Mouse (Mus musculus): ENCODE data around the gene Bax. TPM values are rescaled to one million over a fixed set of nuclear protein-coding genes. Genes with fewer than 3 reads are reported as not detected.

The Bax gene
- polyA plus RNA-seq, 1 experiment from 2014 or later: 288 TPM

DNA sequence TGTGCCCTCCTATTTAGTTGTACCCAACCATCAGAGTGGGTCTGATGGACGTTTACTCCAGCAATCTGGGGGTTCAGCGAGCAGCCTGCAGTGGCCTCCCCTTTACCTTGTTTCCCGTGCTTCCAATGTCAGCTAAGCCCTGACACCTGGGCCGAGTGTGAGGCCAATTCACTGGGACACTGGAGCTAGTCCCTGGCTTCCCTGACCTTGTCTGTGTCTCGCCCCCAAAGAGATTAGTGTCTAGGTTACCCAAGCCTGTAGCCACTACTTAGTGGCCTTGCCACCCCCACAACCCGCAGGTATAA is 46.1 kb downstream of the Bax start, which contains the start of gene Lhb:
Gene Lhb, plus strand, starts transcription at position 206 of the 305 bp plus-strand sequence.
- H3K4me1 ChIP-seq: no peaks in the 10 kb centered on the region
- no peak within 1 kb of the TSS for H3K4me3 ChIP-seq
- WGBS: 63% methylated on average over 6 of the region's 6 CpGs
- no peak within 1 kb of the TSS for H3K4me2 ChIP-seq (replicated peaks)
- H3K27me3 ChIP-seq: peaks cover 49% of the 10 kb centered on the region
- ATAC-seq (replicated peaks): no peak
- no peaks in the 10 kb centered on the region for H3K9me3 ChIP-seq
- no peak within 1 kb of the TSS for H3K27ac ChIP-seq (replicated peaks)
- H3K36me3 ChIP-seq: peaks cover 47% of the 10 kb centered on the region
- H3K9ac ChIP-seq (replicated peaks): no peak within 1 kb of the TSS

DNA sequence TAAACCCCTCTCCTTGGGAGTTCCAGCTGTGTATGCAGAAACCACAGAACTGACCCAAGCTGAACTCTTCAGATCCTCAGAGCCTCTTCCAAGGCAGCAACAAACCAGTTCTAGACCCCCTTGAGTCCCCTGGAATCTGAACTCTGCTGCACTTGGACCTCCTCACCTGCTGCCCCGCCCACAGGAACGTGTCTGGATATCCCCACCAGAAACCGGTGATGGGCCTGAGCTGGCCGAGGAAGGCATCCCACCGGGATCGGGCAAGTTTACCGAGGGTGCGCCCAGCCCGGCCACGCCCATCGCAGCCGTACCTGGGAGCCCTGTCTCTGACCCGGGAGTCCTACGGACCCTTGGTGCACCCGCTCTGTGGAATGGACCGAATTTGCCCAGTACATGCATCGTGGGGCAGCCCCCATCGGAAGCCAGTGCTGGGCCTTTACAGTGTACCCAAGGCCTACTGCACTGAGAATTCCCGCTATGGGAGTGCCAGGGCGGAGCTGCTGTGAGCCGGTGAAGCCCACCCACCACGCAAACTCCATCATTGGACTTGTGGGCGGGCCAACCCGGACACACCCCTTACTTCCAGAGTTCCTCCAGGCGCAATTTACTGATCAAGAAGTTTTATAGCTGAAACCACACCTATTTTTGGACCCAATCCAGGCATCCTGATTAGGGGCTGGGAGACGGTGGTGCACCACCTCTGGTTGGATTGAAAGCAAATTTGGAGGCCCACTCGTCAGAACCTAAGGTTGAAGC is 46.7 kb downstream of the Bax start:
- no peaks in the 10 kb centered on the region for H3K4me1 ChIP-seq
- no peak overlapping the region for H3K27ac ChIP-seq (replicated peaks)
- H3K9me3 ChIP-seq: no peaks in the 10 kb centered on the region
- peaks cover 55% of the 10 kb centered on the region for H3K27me3 ChIP-seq
- H3K4me2 ChIP-seq (replicated peaks): no peak overlapping the region
- H3K36me3 ChIP-seq: peaks cover 43% of the 10 kb centered on the region
- H3K9ac ChIP-seq (replicated peaks): no peak overlapping the region
- no peak overlapping the region for H3K4me3 ChIP-seq
- ATAC-seq (replicated peaks): no peak
- 16% methylated on average over 27 of the region's 27 CpGs for WGBS

GRCm38 (mm10) chr7:45417962-45418492 is 48.7 kb downstream of the Bax start:
- 10% methylated on average over 13 of the region's 13 CpGs for WGBS
- Histone ChIP-seq H3K9ac (replicated peaks) (no peak overlapping the region), H3K27ac (replicated peaks) (no peak overlapping the region)

DNA sequence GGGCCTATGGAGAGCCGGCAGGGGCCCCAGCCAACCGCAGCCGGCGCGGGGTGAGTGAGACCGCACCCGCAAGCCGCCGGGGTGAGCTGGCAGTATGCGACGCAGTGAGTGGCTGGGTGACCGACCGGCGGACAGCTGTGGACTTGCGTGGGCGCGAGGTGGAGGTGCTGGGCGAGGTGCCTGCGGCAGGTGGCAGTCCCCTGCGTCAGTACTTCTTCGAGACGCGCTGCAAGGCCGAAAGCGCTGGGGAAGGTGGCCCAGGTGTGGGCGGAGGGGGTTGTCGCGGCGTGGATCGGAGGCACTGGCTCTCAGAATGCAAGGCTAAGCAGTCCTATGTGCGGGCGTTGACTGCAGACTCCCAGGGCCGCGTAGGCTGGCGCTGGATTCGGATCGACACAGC is 51.1 kb downstream of the Bax start:
- 7% methylated on average over 37 of the region's 37 CpGs for WGBS
- no peak overlapping the region for H3K4me3 ChIP-seq

More at GRCm38 (mm10) chr7:45417962-45418492, 48.7 kb downstream of the Bax start:
- Histone ChIP-seq H3K4me1 (peaks cover 13% of the 10 kb centered on the region), H3K4me3 (no peak overlapping the region), H3K9me3 (no peaks in the 10 kb centered on the region), H3K36me3 (peaks cover 23% of the 10 kb centered on the region), H3K27me3 (peaks cover 75% of the 10 kb centered on the region), H3K4me2 (replicated peaks) (no peak overlapping the region)
- no peak for ATAC-seq (replicated peaks)

DNA sequence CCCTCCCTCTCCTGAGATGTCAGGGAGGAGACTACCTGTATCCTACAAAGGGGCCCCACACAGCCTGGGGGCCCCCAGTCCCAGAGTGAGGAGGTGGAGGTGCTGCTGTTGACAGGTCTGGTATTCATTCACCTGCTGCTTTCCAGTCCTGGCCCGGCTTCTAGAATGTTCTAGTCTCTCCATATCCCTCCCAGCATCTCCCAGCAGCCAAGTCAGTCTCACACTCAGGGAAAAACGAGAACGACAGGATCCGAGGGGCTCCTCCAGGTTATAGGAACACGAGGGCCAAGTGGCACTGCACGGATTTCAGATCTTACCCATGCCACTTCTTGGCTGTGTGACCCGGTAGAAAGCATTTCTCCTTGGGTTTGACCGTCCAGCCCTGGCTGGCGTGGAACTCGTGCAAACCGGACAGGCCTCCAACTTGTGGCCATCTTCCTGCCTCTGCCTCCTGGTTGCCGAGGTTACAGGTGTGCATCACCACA is 51.9 kb downstream of the Bax start:
- WGBS: 36% methylated on average over 12 of the region's 12 CpGs
- no peak overlapping the region for H3K27ac ChIP-seq (replicated peaks)
- no peak overlapping the region for H3K4me3 ChIP-seq
- H3K36me3 ChIP-seq: no peaks in the 10 kb centered on the region
- peaks cover 94% of the 10 kb centered on the region for H3K27me3 ChIP-seq
- H3K4me2 ChIP-seq (replicated peaks): no peak overlapping the region
- no peaks in the 10 kb centered on the region for H3K9me3 ChIP-seq
- H3K9ac ChIP-seq (replicated peaks): no peak overlapping the region
- ATAC-seq (replicated peaks): no peak
- peaks cover 13% of the 10 kb centered on the region for H3K4me1 ChIP-seq

More for the DNA sequence above, 51.1 kb downstream of the Bax start:
- Histone ChIP-seq H3K9ac (replicated peaks) (no peak overlapping the region), H3K27ac (replicated peaks) (no peak overlapping the region), H3K4me1 (peaks cover 13% of the 10 kb centered on the region), H3K9me3 (no peaks in the 10 kb centered on the region), H3K36me3 (no peaks in the 10 kb centered on the region), H3K27me3 (peaks cover 93% of the 10 kb centered on the region), H3K4me2 (replicated peaks) (no peak overlapping the region)
- no peak for ATAC-seq (replicated peaks)

DNA sequence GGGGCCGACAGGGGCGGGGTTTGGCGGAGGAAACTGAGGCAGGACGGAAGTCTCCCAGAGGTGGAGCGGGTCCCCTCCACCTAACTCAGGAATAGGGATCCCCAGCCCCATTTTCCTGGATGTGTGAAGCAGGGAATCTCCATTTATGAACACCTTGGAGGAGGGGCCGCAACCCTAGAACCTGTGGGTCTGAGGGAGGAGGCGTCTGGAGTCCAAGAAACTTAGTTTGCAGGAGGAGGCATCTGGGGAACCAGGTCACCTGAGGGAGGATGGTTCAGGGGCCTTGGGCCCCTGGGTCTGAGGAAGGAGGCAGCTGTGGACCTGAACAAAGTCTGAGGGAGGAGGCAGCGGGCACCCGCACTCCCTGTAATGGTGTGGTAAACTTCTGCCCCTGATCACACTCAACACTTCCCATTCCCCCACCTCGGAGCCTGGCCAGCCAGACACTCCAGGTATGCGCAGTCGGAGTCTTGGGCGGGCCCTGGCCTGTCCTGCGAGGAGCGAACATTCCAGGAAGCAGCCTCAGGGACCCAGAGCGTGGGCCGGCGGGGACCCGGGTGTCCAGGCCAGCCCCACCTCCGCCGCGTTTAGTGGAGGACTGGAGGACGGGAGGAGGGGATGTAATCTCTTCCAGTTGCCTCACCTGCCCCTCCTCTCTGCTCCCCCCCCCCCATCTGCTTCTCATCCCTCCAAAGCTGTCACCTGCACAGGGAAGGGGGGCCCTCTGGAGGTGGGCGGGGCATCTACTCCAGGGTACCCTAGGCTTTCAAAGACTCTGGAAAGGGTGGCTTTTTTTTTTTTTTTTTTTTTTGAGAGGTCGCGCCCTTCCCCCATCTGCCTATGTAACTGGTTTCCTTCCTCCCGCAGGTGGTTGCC is 52.6 kb downstream of the Bax start:
- peak; percentile 9; the same call in 1 of the 2 replicates for ATAC-seq (replicated peaks)
- no peaks in the 10 kb centered on the region for H3K9me3 ChIP-seq
- peaks cover 97% of the 10 kb centered on the region for H3K27me3 ChIP-seq
- peak overlapping the region; percentile 88 for H3K4me2 ChIP-seq (replicated peaks)
- under 1% methylated on average over 25 of the region's 27 CpGs for WGBS
- no peak overlapping the region for H3K27ac ChIP-seq (replicated peaks)
- peak overlapping the region; percentile 62 for H3K9ac ChIP-seq (replicated peaks)
- H3K4me1 ChIP-seq: peaks cover 13% of the 10 kb centered on the region
- peak overlapping the region; percentile 58 for H3K4me3 ChIP-seq
- no peaks in the 10 kb centered on the region for H3K36me3 ChIP-seq

DNA sequence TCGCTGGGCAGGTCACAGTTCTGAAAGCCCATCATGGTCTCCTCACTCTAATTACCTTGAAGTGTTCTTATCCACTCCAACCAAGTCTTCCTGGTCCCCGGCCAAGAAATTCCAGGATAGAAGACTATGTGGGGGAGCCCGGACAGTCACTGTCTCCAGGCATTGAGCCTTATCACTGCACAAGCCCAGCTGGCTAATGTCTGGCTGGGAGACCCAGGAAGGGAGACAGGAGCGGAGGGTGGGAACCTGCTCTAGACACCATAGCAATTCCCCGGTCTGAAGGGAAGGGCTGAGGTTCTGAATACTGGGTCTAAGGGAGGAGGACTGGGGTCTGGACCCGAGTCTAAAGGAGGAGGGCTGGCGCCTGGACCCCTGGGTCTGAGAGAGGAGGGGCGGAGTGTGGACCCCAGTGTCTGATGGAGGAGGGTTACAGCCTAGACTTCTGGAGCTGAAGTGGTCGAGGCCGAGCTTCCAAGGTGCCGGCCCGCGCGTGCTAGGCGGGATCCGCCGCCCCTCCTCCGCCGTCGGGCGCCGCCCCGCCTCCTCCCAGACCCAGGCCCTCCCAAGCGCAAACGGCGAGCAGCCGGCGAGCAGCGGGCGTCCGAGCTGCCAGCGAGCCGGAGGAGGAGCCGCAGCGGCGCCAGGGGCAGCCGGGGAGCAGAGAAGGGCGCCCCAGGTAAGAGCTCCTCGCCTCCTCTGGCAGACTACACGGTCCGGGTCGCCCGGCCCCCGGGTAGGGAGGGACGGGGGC is 53.4 kb downstream of the Bax start, which contains the start of gene Ntf5:
Gene Ntf5, plus strand, starts transcription at position 583 of the 751 bp plus-strand sequence.
- peak within 1 kb of the TSS; percentile 62 for H3K9ac ChIP-seq (replicated peaks)
- peaks cover 97% of the 10 kb centered on the region for H3K27me3 ChIP-seq
- no peaks in the 10 kb centered on the region for H3K9me3 ChIP-seq
- H3K36me3 ChIP-seq: no peaks in the 10 kb centered on the region
- 3% methylated on average over 44 of the region's 45 CpGs for WGBS
- peak within 1 kb of the TSS; percentile 58 for H3K4me3 ChIP-seq
- no peak within 1 kb of the TSS for H3K27ac ChIP-seq (replicated peaks)
- peaks cover 13% of the 10 kb centered on the region for H3K4me1 ChIP-seq
- peak within 1 kb of the TSS; percentile 88 for H3K4me2 ChIP-seq (replicated peaks)
- ATAC-seq (replicated peaks): peak; percentile 60

DNA sequence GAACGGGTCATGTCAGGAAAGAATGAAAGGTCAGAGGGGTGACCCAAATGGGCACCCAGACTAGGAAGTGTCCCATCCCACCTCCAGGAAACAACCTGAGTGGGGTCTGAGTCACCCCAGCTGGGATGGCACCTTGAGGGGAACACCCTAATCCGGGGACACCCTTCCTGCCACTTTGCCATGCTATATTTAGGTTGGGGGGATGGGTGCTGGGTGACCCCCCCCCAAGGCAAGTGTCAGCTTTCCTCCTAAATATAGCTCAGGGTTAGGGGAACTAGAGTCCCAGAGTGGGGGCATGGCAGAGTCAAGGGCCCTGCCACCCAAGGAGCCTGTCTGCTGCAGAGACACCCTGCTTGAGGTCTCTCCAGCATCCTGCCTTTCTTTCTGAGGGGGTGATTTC is 54.3 kb downstream of the Bax start:
- Histone ChIP-seq H3K4me1 (peaks cover 13% of the 10 kb centered on the region), H3K36me3 (no peaks in the 10 kb centered on the region), H3K27me3 (peaks cover 97% of the 10 kb centered on the region), H3K4me2 (replicated peaks) (no peak overlapping the region), H3K9ac (replicated peaks) (no peak overlapping the region), H3K4me3 (no peak overlapping the region), H3K27ac (replicated peaks) (no peak overlapping the region), H3K9me3 (no peaks in the 10 kb centered on the region)
- ATAC-seq (replicated peaks): no peak
- 85% methylated on average over 2 of the region's 2 CpGs for WGBS

Small RNA genes within 50 kb of the gene (microRNA-seq; reads per million reads assigned to microRNA genes)
- gene Gm22133: not detected

Other genes starting within 250 kb of the Bax start
- 1.3 and 1.6 TPM in 2 replicates for gene Cd37, start 227.8 kb downstream of the Bax start, polyA plus RNA-seq (2015; fragmentation: Nextera tagmentation; extraction: Ambion mirVana)
- 0.17 and 0.20 TPM in 2 replicates for gene Slc6a16, start 225.8 kb downstream of the Bax start, polyA plus RNA-seq (2015; fragmentation: Nextera tagmentation; extraction: Ambion mirVana)
- gene Slc6a21, start 189.4 kb downstream of the Bax start, polyA plus RNA-seq (2015; fragmentation: Nextera tagmentation; extraction: Ambion mirVana): not detected in 2 replicates
- 9.3 and 11.0 TPM in 2 replicates for gene Trpm4, start 133.1 kb downstream of the Bax start, polyA plus RNA-seq (2015; fragmentation: Nextera tagmentation; extraction: Ambion mirVana)
- 0.10 and 0.23 TPM in 2 replicates for gene Hrc, start 131.6 kb downstream of the Bax start, polyA plus RNA-seq (2015; fragmentation: Nextera tagmentation; extraction: Ambion mirVana)
- 18.3 and 20.1 TPM in 2 replicates for gene Ppfia3, start 99.9 kb downstream of the Bax start, polyA plus RNA-seq (2015; fragmentation: Nextera tagmentation; extraction: Ambion mirVana)
- gene Lin7b, start 96.3 kb downstream of the Bax start, polyA plus RNA-seq (2015; fragmentation: Nextera tagmentation; extraction: Ambion mirVana): 9.1 and 10.5 TPM in 2 replicates
- 220 and 231 TPM in 2 replicates for gene Snrnp70, start 71.2 kb downstream of the Bax start, polyA plus RNA-seq (2015; fragmentation: Nextera tagmentation; extraction: Ambion mirVana)
- not detected in 2 replicates for gene Kcna7, start 61.2 kb downstream of the Bax start, polyA plus RNA-seq (2015; fragmentation: Nextera tagmentation; extraction: Ambion mirVana)
- not detected in 2 replicates for gene Ntf5, start 53.2 kb downstream of the Bax start, polyA plus RNA-seq (2015; fragmentation: Nextera tagmentation; extraction: Ambion mirVana)
- gene Lhb, start 46.1 kb downstream of the Bax start, polyA plus RNA-seq (2015; fragmentation: Nextera tagmentation; extraction: Ambion mirVana): 0.68 and 1.4 TPM in 2 replicates
- gene Gys1, start 32.1 kb downstream of the Bax start, polyA plus RNA-seq (2015; fragmentation: Nextera tagmentation; extraction: Ambion mirVana): 19.4 and 19.6 TPM in 2 replicates
- 142 and 144 TPM in 2 replicates for gene Ruvbl2, start 28.8 kb downstream of the Bax start, polyA plus RNA-seq (2015; fragmentation: Nextera tagmentation; extraction: Ambion mirVana)
- gene Ftl1, start 7.0 kb downstream of the Bax start, polyA plus RNA-seq (2015; fragmentation: Nextera tagmentation; extraction: Ambion mirVana): 6,132 and 6,335 TPM in 2 replicates
- 0.14 and 0.18 TPM in 2 replicates for gene Tulp2, start 15.0 kb upstream of the Bax start, polyA plus RNA-seq (2015; fragmentation: Nextera tagmentation; extraction: Ambion mirVana)
- gene Gm45808, start 19.9 kb upstream of the Bax start, polyA plus RNA-seq (2015; fragmentation: Nextera tagmentation; extraction: Ambion mirVana): not detected in 2 replicates
- 2.3 and 2.6 TPM in 2 replicates for gene Dhdh, start 21.9 kb upstream of the Bax start, polyA plus RNA-seq (2015; fragmentation: Nextera tagmentation; extraction: Ambion mirVana)
- 95.0 and 95.7 TPM in 2 replicates for gene Nucb1, start 43.5 kb upstream of the Bax start, polyA plus RNA-seq (2015; fragmentation: Nextera tagmentation; extraction: Ambion mirVana)
- 15.4 and 15.6 TPM in 2 replicates for gene Ppp1r15a, start 59.4 kb upstream of the Bax start, polyA plus RNA-seq (2015; fragmentation: Nextera tagmentation; extraction: Ambion mirVana)
- 0.72 and 0.92 TPM in 2 replicates for gene Plekha4, start 59.4 kb upstream of the Bax start, polyA plus RNA-seq (2015; fragmentation: Nextera tagmentation; extraction: Ambion mirVana)
- gene Hsd17b14, start 88.0 kb upstream of the Bax start, polyA plus RNA-seq (2015; fragmentation: Nextera tagmentation; extraction: Ambion mirVana): not detected in 2 replicates
- gene Bcat2, start 103.3 kb upstream of the Bax start, polyA plus RNA-seq (2015; fragmentation: Nextera tagmentation; extraction: Ambion mirVana): 21.6 and 23.3 TPM in 2 replicates
- not detected in 2 replicates for gene Fgf21, start 148.6 kb upstream of the Bax start, polyA plus RNA-seq (2015; fragmentation: Nextera tagmentation; extraction: Ambion mirVana)
- gene Fut1, start 150.4 kb upstream of the Bax start, polyA plus RNA-seq (2015; fragmentation: Nextera tagmentation; extraction: Ambion mirVana): not detected in 2 replicates
- gene Izumo1, start 154.9 kb upstream of the Bax start, polyA plus RNA-seq (2015; fragmentation: Nextera tagmentation; extraction: Ambion mirVana): 0.17 TPM in 1 of 2 replicates, not detected in the other
- gene Rasip1, start 160.6 kb upstream of the Bax start, polyA plus RNA-seq (2015; fragmentation: Nextera tagmentation; extraction: Ambion mirVana): 15.5 and 16.6 TPM in 2 replicates
- gene Mamstr, start 173.1 kb upstream of the Bax start, polyA plus RNA-seq (2015; fragmentation: Nextera tagmentation; extraction: Ambion mirVana): 2.5 and 2.7 TPM in 2 replicates
- 0.31 TPM in 1 of 2 replicates, not detected in the other for gene Fut2, start 199.5 kb upstream of the Bax start, polyA plus RNA-seq (2015; fragmentation: Nextera tagmentation; extraction: Ambion mirVana)
- 0.29 and 0.45 TPM in 2 replicates for gene Ntn5, start 217.1 kb upstream of the Bax start, polyA plus RNA-seq (2015; fragmentation: Nextera tagmentation; extraction: Ambion mirVana)
- 0.14 TPM in 1 of 2 replicates, not detected in the other for gene Sec1, start 227.5 kb upstream of the Bax start, polyA plus RNA-seq (2015; fragmentation: Nextera tagmentation; extraction: Ambion mirVana)
- 39.0 and 39.8 TPM in 2 replicates for gene Car11, start 232.9 kb upstream of the Bax start, polyA plus RNA-seq (2015; fragmentation: Nextera tagmentation; extraction: Ambion mirVana)
- 3.6 and 4.1 TPM in 2 replicates for gene Dbp, start 238.2 kb upstream of the Bax start, polyA plus RNA-seq (2015; fragmentation: Nextera tagmentation; extraction: Ambion mirVana)
- gene Rpl18, start 248.6 kb upstream of the Bax start, polyA plus RNA-seq (2015; fragmentation: Nextera tagmentation; extraction: Ambion mirVana): 633 and 683 TPM in 2 replicates

Data from forebrain, embryonic 15.5 days (tissue).